Mouse (Mus musculus) thymus, adult 2 months (tissue): ENCODE measurements at regions not wholly inside any gene's neighbourhood (a gene's known extent, or its start where the extent isn't known, plus 50 kb on each side); places are given as distances from the start of the nearest gene placed in this dataset.

ENCODE experiments used
- CTCF ChIP-seq: fragments of 200-500 bp; IDR thresholded peaks from 2 replicates; pipeline ENCODE4 v1.5.1; 2012; ENCODE audit warnings: mild to moderate bottlenecking, control low read depth, low read length, moderate library complexity, borderline replicate concordance; ENCODE audit not compliant: control insufficient read depth, poor library complexity, insufficient read depth; ENCODE audit errors: extremely low read depth
- POLR2A ChIP-seq: fragments of 200-500 bp; IDR thresholded peaks from 2 replicates; pipeline ENCODE4 v1.6.1; 2012; ENCODE audit warnings: mild to moderate bottlenecking, low read length, control low read depth, moderate library complexity; ENCODE audit not compliant: control insufficient read depth, poor library complexity, insufficient read depth; ENCODE audit errors: extremely low read depth

DNA sequence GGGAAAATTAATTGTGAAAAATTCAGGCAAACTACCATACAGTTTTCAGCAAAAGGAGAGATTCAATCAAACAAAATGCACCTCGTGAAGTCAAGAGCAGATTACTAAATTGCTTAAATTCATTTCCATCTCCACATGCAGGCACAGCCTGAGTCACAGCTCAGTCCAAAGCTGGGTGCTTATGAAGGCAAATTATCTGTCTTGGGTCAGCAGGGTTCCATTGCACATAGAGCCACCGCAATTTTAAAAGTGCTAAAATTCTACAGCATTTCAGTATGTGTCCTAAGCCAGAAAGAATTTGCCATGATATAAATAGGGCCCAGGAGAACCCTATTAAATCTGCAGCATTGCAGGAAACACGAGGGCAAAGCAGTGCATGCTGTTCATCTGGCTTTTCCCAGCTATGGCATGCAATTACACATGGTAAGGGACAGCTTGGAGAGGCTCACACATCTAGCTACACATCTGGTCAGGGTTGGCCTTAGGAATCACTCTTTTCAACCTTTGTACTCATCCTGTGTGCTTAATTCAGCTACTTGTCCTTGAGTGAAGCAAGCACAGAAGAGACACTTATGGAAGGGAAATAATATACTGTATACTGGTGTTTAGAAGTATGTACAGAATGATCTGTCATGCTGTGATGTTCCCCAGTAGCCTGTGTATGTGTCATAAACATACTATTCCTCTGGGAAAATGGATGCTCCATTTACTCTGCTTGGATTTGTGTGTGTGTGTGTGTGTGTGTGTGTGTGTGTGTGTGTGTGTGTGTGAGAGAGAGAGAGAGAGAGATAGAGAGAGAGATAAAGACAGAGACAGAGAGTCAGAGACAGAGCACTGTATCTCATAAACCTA, 271.0 kb upstream of the Myo3a start:
- TF ChIP-seq POLR2A = no peak
- no peak for TF ChIP-seq CTCF
